Mouse (Mus musculus): Measurements from ENCODE around the gene Agpat4.

- TF ChIP-seq MAX (IDR thresholded peaks at IDR 0.05) (no peak), MYOG (IDR thresholded peaks at IDR 0.05; ENCODE audit: control insufficient read depth, extremely low read depth, insufficient read length) (no peak), CTCF (IDR thresholded peaks at IDR 0.05; ENCODE audit: control insufficient read depth, insufficient read depth, insufficient read length) (no peak)
These were observed 53.2 kb downstream of the Agpat4 start for GRCm38 (mm10) chr17:12171666-12172065.
